Mouse (Mus musculus) myocyte (in vitro differentiated cells): ENCODE measurements around the gene Ddx51. TPM values are rescaled to one million over a fixed set of nuclear protein-coding genes. Genes with fewer than 3 reads are reported as not detected.

Source experiments
- H3K27me3 ChIP-seq: one replicate; pipeline ENCODE4 v1.6.1; 2011; ENCODE audit not compliant: control insufficient read depth, insufficient read depth, insufficient read length
- H3K36me3 ChIP-seq: one replicate; pipeline ENCODE4 v1.6.1; 2011; ENCODE audit not compliant: control insufficient read depth, insufficient read depth
- H3K4me2 ChIP-seq: one replicate; pipeline ENCODE4 v1.6.1; 2011; ENCODE audit warnings: low read depth, control low read depth
- H3K4me3 ChIP-seq: one replicate; pipeline ENCODE4 v1.5.1; 2011; ENCODE audit warnings: mild to moderate bottlenecking, control low read depth, moderate library complexity
- H3K79me2 ChIP-seq: one replicate; pipeline ENCODE4 v1.6.1; 2011; ENCODE audit not compliant: control insufficient read depth, insufficient read depth
- H3ac ChIP-seq: one replicate; pipeline ENCODE4 v1.6.1; 2011; ENCODE audit not compliant: control insufficient read depth, insufficient read length
- CEBPB ChIP-seq: IDR thresholded peaks from 2 replicates; pipeline ENCODE4 v1.6.1; 2011; ENCODE audit warnings: mild to moderate bottlenecking, moderate library complexity; ENCODE audit not compliant: poor library complexity, insufficient read depth, severe bottlenecking
- E2F4 ChIP-seq: IDR thresholded peaks from one replicate; pipeline ENCODE4 v1.6.1; 2011; ENCODE audit warnings: mild to moderate bottlenecking, control low read depth, moderate library complexity; ENCODE audit not compliant: insufficient read depth
- MAX ChIP-seq: IDR thresholded peaks from one replicate; pipeline ENCODE4 v1.6.1; 2011; ENCODE audit warnings: low read depth, mild to moderate bottlenecking, control low read depth
- MYOD1 ChIP-seq, 3 experiments: IDR thresholded peaks; one replicate each; pipeline ENCODE4 v1.6.1; 2011; ENCODE audit warnings: control low read depth in 2 of 3, low read depth in 2 of 3, mild to moderate bottlenecking in 2 of 3, moderate library complexity in 1 of 3; ENCODE audit not compliant: insufficient read length in 2 of 3, control insufficient read depth in 1 of 3
- MYOG ChIP-seq, 3 experiments: IDR thresholded peaks; one replicate each; pipeline ENCODE4 v1.6.1; 2011; ENCODE audit warnings: control low read depth in 2 of 3, low read depth in 2 of 3, mild to moderate bottlenecking in 2 of 3; ENCODE audit not compliant: insufficient read length in 2 of 3, control insufficient read depth in 1 of 3, insufficient read depth in 1 of 3
- POLR2A ChIP-seq: IDR thresholded peaks from one replicate; pipeline ENCODE4 v1.6.1; 2011; ENCODE audit warnings: low read depth, mild to moderate bottlenecking, control low read depth, moderate library complexity; ENCODE audit not compliant: insufficient read length
- POLR2AphosphoS2 ChIP-seq: IDR thresholded peaks from one replicate; pipeline ENCODE4 v1.6.1; 2011; ENCODE audit warnings: low read depth, control low read depth; ENCODE audit not compliant: insufficient read length
- REST ChIP-seq: IDR thresholded peaks from one replicate; pipeline ENCODE4 v1.6.1; 2011; ENCODE audit warnings: mild to moderate bottlenecking, control low read depth, moderate library complexity; ENCODE audit not compliant: insufficient read depth, insufficient read length
- SRF ChIP-seq: IDR thresholded peaks from one replicate; pipeline ENCODE4 v1.6.1; 2011; ENCODE audit warnings: low read depth; ENCODE audit not compliant: control insufficient read depth, insufficient read length
- TCF12 ChIP-seq: IDR thresholded peaks from one replicate; pipeline ENCODE4 v1.6.1; 2011; ENCODE audit warnings: mild to moderate bottlenecking, control low read depth; ENCODE audit not compliant: poor library complexity, insufficient read depth, severe bottlenecking
- TCF3 ChIP-seq: IDR thresholded peaks from one replicate; pipeline ENCODE4 v1.6.1; 2011; ENCODE audit warnings: low read depth, control low read depth; ENCODE audit not compliant: insufficient read length
- USF1 ChIP-seq: IDR thresholded peaks from one replicate; pipeline ENCODE4 v1.6.1; 2011; ENCODE audit warnings: low read depth, mild to moderate bottlenecking, control low read depth, moderate library complexity
- polyA plus RNA-seq: library from polyadenylated mRNA; unstranded; fragments of >200 nt; fragmentation: generic; extraction: Trizol; gene quantifications from one replicate; pipeline ENCODE4 v1.2.1, GENCODE M21; 2012; ENCODE audit warnings: missing spikeins

Ddx51 gene
- polyA plus RNA-seq, result 13.9 TPM

- TF ChIP-seq TCF12, result no peak
- no peak for TF ChIP-seq USF1
- no peak for TF ChIP-seq REST
- peak; percentile 35 for TF ChIP-seq POLR2AphosphoS2
- TF ChIP-seq CEBPB, result no peak
- peak in 1 of 3 experiments; percentile 13 for TF ChIP-seq MYOG (IDR thresholded peaks at IDR 0.05; ENCODE audit: control insufficient read depth in 1 of 3, insufficient read depth in 1 of 3, insufficient read length in 2 of 3, low read depth in 2 of 3)
- peak; percentile 48 for TF ChIP-seq E2F4
- no peak for TF ChIP-seq MAX
- TF ChIP-seq POLR2A, result peak; percentile 73
- no peak for TF ChIP-seq TCF3
- peak; percentile 88 for TF ChIP-seq SRF
- TF ChIP-seq MYOD1 (IDR thresholded peaks at IDR 0.05; ENCODE audit: control insufficient read depth in 1 of 3, insufficient read length in 2 of 3, low read depth in 2 of 3), result peak in 1 of 3 experiments; percentile 22
Observed at GRCm38 (mm10) chr5:110652719-110653648, at the start of gene Ddx51, which contains the start of gene Noc4l. TSS of gene Ddx51 (plus strand) at chr5:110653451. TSS of gene Noc4l (minus strand) at chr5:110653417.

GRCm38 (mm10) chr5:110604311-110604710 is 48.9 kb upstream of the Ddx51 start:
- Histone ChIP-seq H3K4me3 (no peak overlapping the region), H3K27me3 (no peaks in the 10 kb centered on the region), H3K4me2 (no peak overlapping the region), H3ac (no peak overlapping the region), H3K36me3 (no peaks in the 10 kb centered on the region), H3K79me2 (no peaks in the 10 kb centered on the region)
- TF ChIP-seq POLR2A, result no peak
- no peak for TF ChIP-seq MAX
- no peak for TF ChIP-seq TCF12
- no peak for TF ChIP-seq USF1
- TF ChIP-seq E2F4, result no peak
- no peak for TF ChIP-seq MYOG (IDR thresholded peaks at IDR 0.05; ENCODE audit: control insufficient read depth in 1 of 3, insufficient read depth in 1 of 3, insufficient read length in 2 of 3, low read depth in 2 of 3)
- no peak for TF ChIP-seq REST
- TF ChIP-seq CEBPB, result no peak
- no peak for TF ChIP-seq POLR2AphosphoS2
- TF ChIP-seq TCF3, result no peak
- no peak for TF ChIP-seq SRF
- no peak for TF ChIP-seq MYOD1 (IDR thresholded peaks at IDR 0.05; ENCODE audit: control insufficient read depth in 1 of 3, insufficient read length in 2 of 3, low read depth in 2 of 3)

More at GRCm38 (mm10) chr5:110652719-110653648, at the start of gene Ddx51, which contains the start of gene Noc4l:
- H3K4me3 ChIP-seq, result peak within 1 kb of the TSS; percentile 82
- H3K4me2 ChIP-seq, result peak within 1 kb of the TSS; percentile 87
- H3K79me2 ChIP-seq, result peaks cover 17% of the 10 kb centered on the region
- H3ac ChIP-seq, result peak within 1 kb of the TSS; percentile 91
- peaks cover 23% of the 10 kb centered on the region for H3K36me3 ChIP-seq
- no peaks in the 10 kb centered on the region for H3K27me3 ChIP-seq

- Histone ChIP-seq H3ac (no peak overlapping the region), H3K4me2 (no peak overlapping the region), H3K36me3 (no peaks in the 10 kb centered on the region), H3K4me3 (no peak overlapping the region), H3K79me2 (no peaks in the 10 kb centered on the region), H3K27me3 (no peaks in the 10 kb centered on the region)
- no peak for TF ChIP-seq TCF12
- TF ChIP-seq REST, result no peak
- no peak for TF ChIP-seq MYOD1 (IDR thresholded peaks at IDR 0.05; ENCODE audit: control insufficient read depth in 1 of 3, insufficient read length in 2 of 3, low read depth in 2 of 3)
- TF ChIP-seq USF1, result no peak
- no peak for TF ChIP-seq MAX
- TF ChIP-seq POLR2A, result no peak
- no peak for TF ChIP-seq MYOG (IDR thresholded peaks at IDR 0.05; ENCODE audit: control insufficient read depth in 1 of 3, insufficient read depth in 1 of 3, insufficient read length in 2 of 3, low read depth in 2 of 3)
- no peak for TF ChIP-seq SRF
Observed at GRCm38 (mm10) chr5:110605531-110606221, 47.6 kb upstream of the Ddx51 start.

GRCm38 (mm10) chr5:110607767-110608166 is 45.5 kb upstream of the Ddx51 start:
- peak overlapping the region; percentile 51 for H3K4me2 ChIP-seq
- no peak overlapping the region for H3ac ChIP-seq
- no peak overlapping the region for H3K4me3 ChIP-seq
- no peaks in the 10 kb centered on the region for H3K79me2 ChIP-seq
- no peaks in the 10 kb centered on the region for H3K36me3 ChIP-seq
- TF ChIP-seq TCF3, result peak; percentile 90
- TF ChIP-seq TCF12, result peak; percentile 89
- no peak for TF ChIP-seq REST
- no peak for TF ChIP-seq E2F4
- no peak for TF ChIP-seq CEBPB
- peak; percentile 72 to 97 (median 79) for TF ChIP-seq MYOG (IDR thresholded peaks at IDR 0.05; ENCODE audit: control insufficient read depth in 1 of 3, insufficient read depth in 1 of 3, insufficient read length in 2 of 3, low read depth in 2 of 3)
- TF ChIP-seq MYOD1 (IDR thresholded peaks at IDR 0.05; ENCODE audit: control insufficient read depth in 1 of 3, insufficient read length in 2 of 3, low read depth in 2 of 3), result peak; percentile 96 to 98 (median 96)
- no peaks in the 10 kb centered on the region for H3K27me3 ChIP-seq
